Mouse (Mus musculus) liver, embryonic 16.5 days (tissue): Measurements from ENCODE around the gene Serpina3n. TPM values are rescaled to one million over a fixed set of nuclear protein-coding genes. Genes with fewer than 3 reads are reported as not detected.

ENCODE experiments used
- ATAC-seq: fragments of 200-750 bp; cut with Nextera tagmentation; 2 replicates; pipeline ENCODE4 v1.8.0; 2017; ENCODE audit warnings: low read depth, mild to moderate bottlenecking, moderate number of reproducible peaks, moderate library complexity
- H3K27ac ChIP-seq: fragments of 300-500 bp; sonication (generic); 2 replicates; pipeline ENCODE4 v1.5.1; 2014; ENCODE audit warnings: mild to moderate bottlenecking, low read length
- H3K27me3 ChIP-seq: fragments of 300-500 bp; sonication (generic); 2 replicates; pipeline ENCODE4 v1.6.1; 2014; ENCODE audit warnings: low read depth, low read length, mixed read lengths; ENCODE audit not compliant: control insufficient read depth, insufficient read depth
- H3K36me3 ChIP-seq: fragments of 300-500 bp; sonication (generic); 2 replicates; pipeline ENCODE4 v1.6.1; 2014; ENCODE audit warnings: mild to moderate bottlenecking; ENCODE audit not compliant: control insufficient read depth, insufficient read depth
- H3K4me1 ChIP-seq: fragments of 300-500 bp; sonication (generic); 2 replicates; pipeline ENCODE4 v1.6.1; 2014; ENCODE audit warnings: low read depth, low read length, mixed read lengths; ENCODE audit not compliant: control insufficient read depth
- H3K4me2 ChIP-seq: fragments of 300-500 bp; sonication (generic); 2 replicates; pipeline ENCODE4 v1.6.1; 2014; ENCODE audit warnings: low read depth, low read length, mixed read lengths
- H3K4me3 ChIP-seq: fragments of 300-500 bp; sonication (generic); 2 replicates; pipeline ENCODE4 v1.5.1; 2014; ENCODE audit warnings: low read depth, mild to moderate bottlenecking, low read length
- H3K9ac ChIP-seq: fragments of 300-500 bp; sonication (generic); 2 replicates; pipeline ENCODE4 v1.6.1; 2014; ENCODE audit warnings: low read depth, low read length
- H3K9me3 ChIP-seq: fragments of 300-500 bp; sonication (generic); replicated peaks from 2 replicates; pipeline ENCODE4 v1.6.1; 2016; ENCODE audit warnings: low read length; ENCODE audit not compliant: control insufficient read depth
- whole genome bisulfite sequencing: fragments of 180-500 bp; shearing (Covaris S2); extraction: QIAGEN DNeasy Blood & Tissue Kit; methylation state at CpG from one replicate; pipeline ENCODE4 v1.1.7; 2014; ENCODE audit not compliant: insufficient replicate concordance; 5-methylcytosine and 5-hydroxymethylcytosine counted together
- polyA plus RNA-seq: library from polyadenylated mRNA; unstranded; fragments of >200 nt; fragmentation: Nextera tagmentation; extraction: Ambion mirVana; gene quantifications from 2 replicates; pipeline ENCODE4 v1.2.1, GENCODE M21; 2015

The Serpina3n gene
- polyA plus RNA-seq, 1 experiment from 2014 or later = 4.0 TPM

- H3K9ac ChIP-seq = no peak overlapping the region
- no peaks in the 10 kb centered on the region for H3K36me3 ChIP-seq
- H3K4me3 ChIP-seq = no peak overlapping the region
- WGBS = 64% methylated on average over 11 of the region's 11 CpGs
- H3K4me2 ChIP-seq = no peak overlapping the region
- no peaks in the 10 kb centered on the region for H3K27me3 ChIP-seq
- no peaks in the 10 kb centered on the region for H3K9me3 ChIP-seq
- H3K4me1 ChIP-seq = no peaks in the 10 kb centered on the region; the same call in 1 of the 2 replicates
- no peak for ATAC-seq
- H3K27ac ChIP-seq = no peak overlapping the region
Measured at GRCm38 (mm10) chr12:104422615-104423392, 16.3 kb downstream of the Serpina3n start.

GRCm38 (mm10) chr12:104425591-104425990 is 19.1 kb downstream of the Serpina3n start:
- Histone ChIP-seq H3K27me3 (no peaks in the 10 kb centered on the region), H3K4me1 (no peaks in the 10 kb centered on the region), H3K4me2 (no peak overlapping the region), H3K9ac (no peak overlapping the region), H3K4me3 (no peak overlapping the region), H3K36me3 (no peaks in the 10 kb centered on the region), H3K9me3 (no peaks in the 10 kb centered on the region), H3K27ac (no peak overlapping the region)
- no peak for ATAC-seq
- WGBS = 53% methylated on average over 3 of the region's 3 CpGs

- H3K9ac ChIP-seq = no peak overlapping the region
- H3K4me2 ChIP-seq = no peak overlapping the region
- H3K36me3 ChIP-seq = no peaks in the 10 kb centered on the region
- no peaks in the 10 kb centered on the region for H3K4me1 ChIP-seq
- no peaks in the 10 kb centered on the region for H3K27me3 ChIP-seq
- no peaks in the 10 kb centered on the region for H3K9me3 ChIP-seq
- no peak overlapping the region for H3K27ac ChIP-seq
- WGBS = 6% methylated on average over 7 of the region's 7 CpGs
- no peak for ATAC-seq
- H3K4me3 ChIP-seq = no peak overlapping the region
Measured at GRCm38 (mm10) chr12:104426915-104427314, 20.4 kb downstream of the Serpina3n start.

- Histone ChIP-seq H3K36me3 (no peaks in the 10 kb centered on the region), H3K4me2 (no peak overlapping the region), H3K9ac (no peak overlapping the region), H3K4me1 (no peaks in the 10 kb centered on the region), H3K27me3 (no peaks in the 10 kb centered on the region), H3K9me3 (no peaks in the 10 kb centered on the region), H3K27ac (no peak overlapping the region), H3K4me3 (no peak overlapping the region)
- 65% methylated on average over 10 of the region's 10 CpGs for whole genome bisulfite sequencing
- no peak for ATAC-seq
Measured at GRCm38 (mm10) chr12:104431359-104431758, 24.8 kb downstream of the Serpina3n start.

- no peak overlapping the region for H3K27ac ChIP-seq
- no peak overlapping the region for H3K9ac ChIP-seq
- WGBS = 46% methylated on average over 7 of the region's 7 CpGs
- H3K27me3 ChIP-seq = no peaks in the 10 kb centered on the region
- ATAC-seq = no peak
- H3K4me1 ChIP-seq = no peaks in the 10 kb centered on the region
- H3K9me3 ChIP-seq = no peaks in the 10 kb centered on the region
- no peak overlapping the region for H3K4me2 ChIP-seq
- H3K36me3 ChIP-seq = no peaks in the 10 kb centered on the region
- H3K4me3 ChIP-seq = no peak overlapping the region
Measured at GRCm38 (mm10) chr12:104433214-104433613, 26.7 kb downstream of the Serpina3n start.

- Histone ChIP-seq H3K36me3 (no peaks in the 10 kb centered on the region), H3K27me3 (no peaks in the 10 kb centered on the region), H3K9me3 (no peaks in the 10 kb centered on the region), H3K4me2 (no peak overlapping the region), H3K4me3 (no peak overlapping the region), H3K4me1 (no peaks in the 10 kb centered on the region), H3K27ac (no peak overlapping the region), H3K9ac (no peak overlapping the region)
- ATAC-seq = no peak
- WGBS = 69% methylated on average over 20 of the region's 20 CpGs
Measured at GRCm38 (mm10) chr12:104433951-104434735, 27.6 kb downstream of the Serpina3n start.

- no peak overlapping the region for H3K4me2 ChIP-seq
- H3K4me3 ChIP-seq = no peak overlapping the region
- no peaks in the 10 kb centered on the region for H3K9me3 ChIP-seq
- ATAC-seq = no peak
- WGBS = 11% methylated on average over 22 of the region's 22 CpGs
- no peak overlapping the region for H3K9ac ChIP-seq
- H3K27me3 ChIP-seq = no peaks in the 10 kb centered on the region
- no peaks in the 10 kb centered on the region for H3K36me3 ChIP-seq
- no peaks in the 10 kb centered on the region for H3K4me1 ChIP-seq
- H3K27ac ChIP-seq = no peak overlapping the region
Measured at GRCm38 (mm10) chr12:104440087-104440760, 33.7 kb downstream of the Serpina3n start.

- Histone ChIP-seq H3K36me3 (no peaks in the 10 kb centered on the region), H3K9ac (no peak overlapping the region), H3K9me3 (no peaks in the 10 kb centered on the region), H3K27me3 (no peaks in the 10 kb centered on the region), H3K4me2 (no peak overlapping the region), H3K4me1 (no peaks in the 10 kb centered on the region), H3K4me3 (no peak overlapping the region), H3K27ac (no peak overlapping the region)
- WGBS = 64% methylated on average over 11 of the region's 11 CpGs
- no peak for ATAC-seq
Measured at GRCm38 (mm10) chr12:104443716-104444115, 37.2 kb downstream of the Serpina3n start.
